Mouse (Mus musculus) induced T-regulatory cell, adult 2 months (primary cell): ENCODE data around the gene Cd47.
A peak's percentile ranks its signal among the peaks of the same experiment; 100 is the strongest.

Experiments
- DNase-seq: peaks from one replicate; pipeline ENCODE4 v3.0.0-alpha.2; 2012; ENCODE audit warnings: low read depth

Gene Cd47

GRCm38 (mm10) chr16:49951288-49951691 lies 151.0 kb downstream of the Cd47 start:
- no peak for DNase-seq

DNA sequence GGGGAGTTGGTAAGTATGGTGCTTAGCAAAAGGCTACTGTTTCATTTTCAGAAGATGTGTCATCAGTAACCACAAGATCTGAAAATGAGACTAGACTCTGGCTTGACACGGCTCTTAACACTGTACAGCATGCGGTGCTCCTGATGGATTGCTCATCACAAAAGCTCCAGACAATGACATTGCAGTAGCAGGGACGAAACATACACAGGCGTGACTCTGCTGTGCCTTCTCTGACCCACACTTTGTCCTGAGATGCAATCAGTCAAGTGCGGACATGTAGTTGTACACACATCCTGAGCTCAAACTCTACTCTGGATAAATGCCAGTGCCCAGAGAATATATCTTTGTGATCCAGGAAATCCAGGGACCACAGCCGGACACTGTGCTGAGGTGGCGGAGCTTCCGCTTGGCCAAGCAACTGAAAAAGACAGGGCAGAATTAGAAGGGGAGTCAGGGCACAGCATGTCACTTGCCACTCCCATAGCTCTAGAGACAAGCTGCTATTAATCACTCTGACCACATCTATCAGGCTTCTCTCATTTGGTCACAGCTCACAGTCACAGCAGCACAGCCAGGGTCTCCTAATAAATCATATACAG lies 151.7 kb downstream of the Cd47 start:
- peak; percentile 55 for DNase-seq

DNA sequence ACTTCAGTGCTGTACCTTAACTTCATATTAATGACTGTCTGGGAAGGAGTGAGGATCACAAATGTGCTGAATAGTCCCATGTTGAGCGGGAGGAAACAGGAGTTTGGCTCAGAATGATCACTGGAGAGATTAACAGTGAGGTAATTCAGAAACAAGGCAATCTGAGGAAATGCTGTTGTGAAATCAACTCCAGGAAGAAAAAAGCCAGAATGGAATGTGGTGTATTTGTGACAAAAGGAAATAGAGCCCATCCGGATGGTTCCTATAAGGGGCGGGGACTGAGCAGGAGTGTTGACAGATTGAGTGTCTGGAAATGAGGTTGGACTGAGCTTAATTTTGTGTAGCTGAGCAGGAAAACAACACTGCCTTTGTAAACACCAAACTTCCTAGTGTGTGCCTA lies 153.5 kb downstream of the Cd47 start:
- DNase-seq, result no peak

DNA sequence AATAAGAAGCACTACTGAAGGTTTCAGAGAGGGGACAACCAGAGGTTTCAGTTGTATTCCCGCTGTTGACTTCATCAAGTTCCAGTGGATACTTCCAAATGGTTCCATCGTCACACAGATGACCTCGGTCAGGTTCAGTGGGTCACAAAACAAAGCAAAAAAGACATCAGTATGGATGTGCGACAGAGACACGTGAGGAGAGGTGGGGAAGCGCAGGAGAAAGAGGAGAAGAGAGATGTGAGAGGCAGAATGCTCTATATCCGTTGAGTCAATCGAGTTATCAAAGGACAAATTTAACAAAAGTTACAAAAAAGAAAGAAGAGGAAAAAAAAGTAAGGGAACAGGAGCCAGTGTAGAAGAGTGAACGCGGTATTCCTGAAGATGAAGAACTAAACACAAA lies 154.6 kb downstream of the Cd47 start:
- no peak for DNase-seq

GRCm38 (mm10) chr16:49955325-49955724 lies 155.0 kb downstream of the Cd47 start:
- no peak for DNase-seq

DNA sequence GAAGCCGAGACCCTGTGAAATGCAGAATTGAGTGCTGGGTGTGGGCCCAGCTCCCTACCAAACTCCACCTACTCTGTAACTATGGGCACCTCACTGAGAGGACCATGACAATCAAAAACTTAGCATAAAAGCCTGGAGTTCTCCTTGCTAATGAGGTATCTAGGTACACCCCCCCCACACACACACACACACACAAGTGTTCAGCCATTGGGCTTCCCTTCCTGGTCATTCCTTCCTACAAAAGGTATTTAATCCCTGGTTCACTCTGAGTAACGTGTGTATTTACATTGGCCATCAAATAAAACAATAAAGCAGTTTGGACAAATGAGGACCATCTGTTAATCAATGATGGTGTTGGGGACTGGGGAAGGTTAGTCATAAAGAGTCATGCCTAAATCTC lies 155.6 kb downstream of the Cd47 start:
- DNase-seq, result no peak

DNA sequence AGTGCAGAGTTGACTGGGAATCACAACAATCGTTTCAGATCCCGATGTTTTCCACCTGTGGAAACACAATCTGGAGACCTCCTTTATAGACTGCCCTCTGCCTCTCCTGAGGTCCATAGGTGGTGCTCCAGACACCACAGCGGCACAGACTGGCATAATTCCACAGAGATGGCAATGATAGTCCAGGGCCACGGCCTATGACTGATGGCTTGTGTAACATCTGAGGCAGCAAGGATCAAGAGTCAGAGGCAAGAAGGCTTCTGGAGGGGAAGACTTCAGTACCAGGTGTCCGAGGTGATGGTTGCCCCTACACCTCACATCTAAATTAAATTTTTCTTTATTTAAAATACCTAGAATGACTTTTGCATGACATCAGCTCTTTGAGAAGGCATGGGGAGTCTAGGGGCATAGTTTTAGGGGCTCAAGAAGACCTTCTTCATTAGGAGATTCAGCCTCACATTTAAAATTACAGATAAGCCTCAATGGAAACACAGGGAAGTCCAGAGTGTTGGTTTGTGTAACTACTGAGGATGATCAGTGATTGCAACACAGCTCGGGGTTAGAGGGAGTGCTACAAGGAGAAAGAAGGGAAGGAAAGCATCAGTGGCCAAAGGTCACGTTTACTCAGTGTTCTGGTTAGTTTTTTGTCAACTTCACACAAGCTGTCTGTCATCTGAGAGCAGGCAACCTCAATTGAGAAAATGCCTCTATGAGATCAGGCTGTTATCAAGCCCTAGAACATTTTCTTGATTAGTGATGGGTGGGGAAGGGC lies 156.4 kb downstream of the Cd47 start:
- no peak for DNase-seq

GRCm38 (mm10) chr16:49958900-49959436 lies 158.6 kb downstream of the Cd47 start:
- peak; percentile 78 for DNase-seq

DNA sequence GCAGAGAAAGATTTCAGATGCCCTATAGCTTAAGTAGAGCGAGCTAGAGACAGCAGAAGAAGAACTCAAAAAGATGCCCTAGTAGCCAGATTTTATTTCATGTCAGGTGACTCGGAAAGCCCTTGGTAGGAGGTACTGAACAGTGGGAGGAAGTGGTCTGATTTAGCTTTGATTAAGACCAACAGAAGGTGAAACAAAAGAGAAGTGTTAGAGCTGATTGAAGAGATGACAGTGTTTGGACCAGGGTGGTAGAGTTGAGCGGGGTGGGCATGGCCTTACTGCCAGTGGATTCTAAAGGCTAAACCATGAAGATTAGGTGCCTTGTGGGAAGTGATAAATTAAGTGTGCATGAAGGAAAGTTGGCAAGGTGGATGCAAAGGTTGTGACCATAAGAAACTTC lies 162.0 kb downstream of the Cd47 start:
- DNase-seq, result peak; percentile 85

GRCm38 (mm10) chr16:49964321-49964986 lies 164.1 kb downstream of the Cd47 start:
- DNase-seq, result peak; percentile 55
